Mouse (Mus musculus): Measurements from ENCODE around the gene Taf15.
"Not testable (repeated sequence)": the region's sequence is repeated elsewhere in the genome, so short reads cannot be mapped to it uniquely, and the experiment has no call there.

Taf15 gene

GRCm38 (mm10) chr11:83536831-83537230, 63.9 kb downstream of the Taf15 start:
- no peak for DNase-seq (ENCODE audit: low read depth)

DNA sequence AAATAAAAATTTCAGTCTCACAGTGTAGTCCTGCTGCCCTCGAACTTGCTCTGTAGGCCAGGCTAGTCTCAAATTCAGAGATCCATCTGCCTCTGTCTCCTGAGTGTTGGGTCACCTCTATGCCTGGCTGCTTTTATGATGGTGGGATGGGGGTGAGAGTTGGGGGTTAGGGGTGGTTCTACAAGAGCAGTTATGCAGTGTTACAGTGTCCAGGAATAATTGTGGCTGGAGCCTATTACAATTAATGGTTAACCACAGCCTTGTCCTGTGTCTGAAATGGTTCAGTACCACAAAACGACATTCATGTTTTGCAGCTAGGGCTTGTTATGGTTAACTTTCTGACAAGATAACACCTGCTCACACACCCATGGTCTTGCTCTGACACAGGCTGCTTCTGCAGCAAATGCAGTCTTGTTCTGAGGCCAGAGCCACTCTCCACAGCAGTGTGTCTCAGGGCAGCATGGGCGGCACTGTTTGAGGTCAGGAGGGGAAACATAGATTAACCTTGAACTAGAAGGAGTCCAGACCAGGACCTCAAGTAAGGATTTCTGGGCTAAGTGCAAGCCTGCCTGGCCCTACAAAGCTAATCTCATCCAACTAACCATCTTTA, 65.9 kb downstream of the Taf15 start:
- no peak for DNase-seq (ENCODE audit: low read depth)

GRCm38 (mm10) chr11:83540931-83541330, 68.0 kb downstream of the Taf15 start:
- DNase-seq (ENCODE audit: low read depth), result peak; percentile 36

DNA sequence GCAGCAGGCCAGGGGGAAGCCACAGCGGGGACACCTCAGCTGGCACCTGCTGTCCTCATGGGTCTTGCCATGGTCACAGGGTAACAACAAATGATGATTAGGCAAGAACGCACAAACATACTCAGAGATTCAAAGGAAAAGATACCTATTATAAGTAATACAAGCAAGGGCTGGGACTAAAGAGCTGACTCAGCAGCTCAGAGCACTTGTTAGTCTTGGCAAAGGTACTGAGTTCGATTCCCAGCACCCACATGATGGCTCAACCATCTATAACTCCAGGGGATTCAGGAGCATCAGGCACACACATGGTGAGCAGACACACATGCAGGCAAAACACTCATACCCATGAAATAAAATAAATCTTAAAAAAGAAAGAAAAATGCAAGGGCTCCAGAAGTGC, 68.5 kb downstream of the Taf15 start:
- DNase-seq (ENCODE audit: low read depth), result no peak

- DNase-seq (ENCODE audit: low read depth), result peak; percentile 61
Observed at GRCm38 (mm10) chr11:83544214-83544613, 71.3 kb downstream of the Taf15 start.

DNA sequence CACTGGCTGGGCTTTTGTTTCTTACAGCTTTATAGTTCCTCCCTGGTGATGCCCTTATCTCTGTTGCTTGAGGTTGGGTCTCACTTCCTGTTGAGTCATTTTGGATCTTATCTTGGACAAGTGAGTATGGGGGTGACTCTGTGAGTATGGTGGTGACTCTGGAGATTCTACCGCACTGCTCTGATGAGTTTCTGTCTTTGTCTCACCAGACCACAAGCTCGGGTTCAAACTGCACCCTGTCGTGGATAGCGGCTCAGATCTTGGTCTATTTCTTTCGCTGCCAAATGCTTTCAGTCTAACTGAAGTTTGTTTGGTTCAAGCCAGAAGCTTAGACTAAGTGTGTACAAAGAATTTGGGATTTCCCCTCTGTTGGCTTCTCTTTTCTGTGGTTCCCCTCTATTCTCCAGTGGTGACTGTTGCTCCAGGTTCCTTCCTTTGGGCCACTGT, 77.3 kb downstream of the Taf15 start:
- no peak for DNase-seq (ENCODE audit: low read depth)

DNA sequence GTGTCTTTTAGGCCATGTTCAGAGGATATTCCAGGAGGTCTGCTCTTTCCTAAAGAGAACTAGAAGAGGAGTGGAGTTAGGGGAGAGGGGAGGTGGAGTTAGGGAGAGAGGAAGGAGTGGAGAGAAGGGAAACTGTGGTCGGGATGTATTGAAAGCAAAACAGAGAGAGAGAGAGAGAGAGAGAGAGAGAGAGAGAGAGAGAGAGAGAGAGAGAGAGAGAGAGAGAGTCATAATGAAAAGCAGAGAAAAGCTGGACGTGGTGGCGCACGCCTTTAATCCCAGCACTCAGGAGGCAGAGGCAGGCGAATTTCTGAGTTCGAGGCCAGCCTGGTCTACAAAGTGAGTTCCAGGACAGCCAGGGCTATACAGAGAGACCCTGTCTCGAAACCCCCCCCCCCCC, 78.2 kb downstream of the Taf15 start:
- DNase-seq (ENCODE audit: low read depth), result not testable (repeated sequence)

- DNase-seq (ENCODE audit: low read depth), result no peak
Observed at GRCm38 (mm10) chr11:83551668-83552067, 78.8 kb downstream of the Taf15 start.

Measured in NIH3T3 (cell line).